Mouse (Mus musculus) layer of hippocampus, adult 11-12 months (tissue): ENCODE measurements around the gene Cldn20.
A peak's percentile ranks its signal among the peaks of the same experiment; 100 is the strongest.

ENCODE experiments used
- DNase-seq: peaks from one replicate; pipeline ENCODE4 v3.0.0; 2022; ENCODE audit warnings: low spot score

The Cldn20 gene

GRCm38 (mm10) chr17:3529523-3529922, 2.8 kb upstream of the Cldn20 start:
- no peak for DNase-seq

GRCm38 (mm10) chr17:3530549-3530948, 1.8 kb upstream of the Cldn20 start:
- DNase-seq, result no peak

GRCm38 (mm10) chr17:3531641-3532040, 713 bp upstream of the Cldn20 start:
- DNase-seq, result no peak

GRCm38 (mm10) chr17:3533425-3533824, 1.1 kb downstream of the Cldn20 start:
- peak; percentile 33 for DNase-seq

- no peak for DNase-seq
These were observed 8.0 kb downstream of the Cldn20 start for GRCm38 (mm10) chr17:3540304-3540703.

- no peak for DNase-seq
These were observed 8.7 kb downstream of the Cldn20 start for GRCm38 (mm10) chr17:3541033-3541432.

- no peak for DNase-seq
These were observed 15.4 kb downstream of the Cldn20 start for GRCm38 (mm10) chr17:3547725-3548124.

GRCm38 (mm10) chr17:3556251-3556650, 23.9 kb downstream of the Cldn20 start:
- DNase-seq, result no peak

- DNase-seq, result peak; percentile 98
These were observed 25.3 kb downstream of the Cldn20 start, which contains the start of gene Tfb1m for GRCm38 (mm10) chr17:3557331-3558311. TSS of gene Tfb1m (minus strand) at chr17:3557781.

- DNase-seq, result no peak
These were observed 26.1 kb downstream of the Cldn20 start for GRCm38 (mm10) chr17:3558356-3558870.

GRCm38 (mm10) chr17:3560534-3560933, 28.2 kb downstream of the Cldn20 start:
- no peak for DNase-seq

GRCm38 (mm10) chr17:3562405-3562804, 30.1 kb downstream of the Cldn20 start:
- DNase-seq, result no peak

- peak; percentile 72 for DNase-seq
These were observed 38.5 kb downstream of the Cldn20 start for GRCm38 (mm10) chr17:3570876-3571275.
